Mouse (Mus musculus) common myeloid progenitor, adult 5-6 weeks (primary cell): ENCODE data around the gene Paqr5. TPM values are rescaled to one million over a fixed set of nuclear protein-coding genes. Genes with fewer than 3 reads are reported as not detected.

Experiments
- ATAC-seq: replicated peaks from 2 replicates; pipeline ENCODE4 v1.8.0; 2016; ENCODE audit warnings: low read depth, mild to moderate bottlenecking, moderate TSS enrichment, inconsistent platforms; ENCODE audit not compliant: poor library complexity, severe bottlenecking
- total RNA-seq: library from RNA; stranded (forward); fragments of 200-1000, 187-1606 nt; gene quantifications from 2 replicates; pipeline ENCODE4 v1.2.3, GENCODE M21; 2017

The Paqr5 gene
- total RNA-seq, 1 experiment from 2014 or later, result 2.4 TPM

- no peak for ATAC-seq
Observed at GRCm38 (mm10) chr9:62015504-62015903, 11.2 kb downstream of the Paqr5 start.

- ATAC-seq, result peak; percentile 62
Observed at GRCm38 (mm10) chr9:62013316-62014097, 13.1 kb downstream of the Paqr5 start.

DNA sequence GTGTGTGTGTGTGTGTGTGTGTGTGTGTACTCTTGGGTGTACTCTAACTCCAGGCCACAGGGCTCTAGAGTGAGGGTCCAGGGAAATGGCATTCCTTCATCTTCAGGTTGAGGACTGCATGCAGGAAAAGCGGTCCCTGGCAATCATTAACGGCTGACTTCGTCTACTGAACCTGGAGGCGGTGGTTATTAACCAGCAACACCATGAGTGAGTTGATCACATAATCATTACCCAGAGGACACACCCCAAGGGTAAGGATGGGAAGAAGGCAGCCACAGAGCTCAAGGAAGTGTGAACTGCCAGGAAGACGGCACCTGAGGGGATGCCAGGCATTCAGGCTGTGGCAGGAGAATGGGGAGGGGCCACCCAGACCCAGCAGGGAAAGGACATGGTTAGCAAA is 18.3 kb downstream of the Paqr5 start:
- ATAC-seq, result no peak

DNA sequence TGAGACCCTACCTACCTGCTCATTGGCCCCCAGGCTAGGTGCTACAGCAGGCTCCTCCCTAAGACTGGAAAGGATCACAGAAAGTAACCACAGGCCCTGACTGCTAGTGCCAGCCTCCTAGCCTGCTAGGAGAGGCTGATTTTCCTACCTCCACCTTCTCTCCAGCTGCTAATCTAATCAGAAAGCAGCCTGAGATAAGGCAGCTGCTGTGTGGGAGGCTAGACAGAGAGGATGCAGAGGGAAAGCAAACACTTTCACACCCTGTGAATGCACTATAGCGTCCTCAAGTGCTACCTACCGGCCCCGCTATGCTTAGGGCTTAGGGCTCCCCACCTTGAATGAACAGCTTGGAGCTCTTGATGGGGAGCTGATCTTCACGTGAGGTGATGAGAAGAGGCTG is 19.6 kb downstream of the Paqr5 start:
- ATAC-seq, result no peak

GRCm38 (mm10) chr9:62003611-62004010 is 23.0 kb downstream of the Paqr5 start:
- peak; percentile 59 for ATAC-seq

DNA sequence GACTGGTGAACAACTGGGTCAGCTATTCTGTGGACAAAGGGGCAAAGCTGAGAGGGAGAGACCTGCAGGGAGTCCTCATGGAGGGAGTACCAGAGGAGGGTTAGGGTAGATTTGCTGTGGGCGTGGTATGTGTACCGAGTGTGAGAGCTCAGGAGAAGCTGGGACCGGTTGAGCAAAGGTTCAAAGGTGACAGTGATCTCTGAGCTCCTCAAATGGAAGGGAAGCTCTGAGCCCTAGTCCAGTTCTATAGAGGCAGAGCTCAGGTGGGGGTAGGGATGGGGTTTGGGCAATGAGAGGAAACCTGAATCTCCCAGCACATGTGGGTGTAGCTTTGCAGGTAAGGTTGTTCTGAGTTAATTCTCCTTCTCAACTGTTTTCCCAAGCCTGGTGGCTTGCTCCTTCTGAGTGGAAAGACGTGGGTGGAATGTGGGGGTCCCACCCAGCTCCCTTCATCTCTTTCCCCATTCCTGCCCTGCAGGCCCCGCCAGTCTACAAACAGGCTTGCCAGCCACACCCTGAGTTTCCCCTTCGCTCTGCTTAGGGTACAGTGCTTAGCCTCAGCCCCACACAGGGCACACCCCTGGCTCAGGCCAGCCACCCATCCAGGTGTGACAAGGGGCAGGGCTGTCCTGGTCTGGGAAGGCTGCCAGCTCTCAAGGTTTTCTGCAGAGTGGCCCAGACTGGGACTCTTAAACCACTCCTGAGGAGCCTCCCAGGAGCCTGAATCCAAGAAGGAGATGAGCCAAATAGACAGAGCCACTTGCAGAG is 26.8 kb downstream of the Paqr5 start:
- ATAC-seq, result no peak

DNA sequence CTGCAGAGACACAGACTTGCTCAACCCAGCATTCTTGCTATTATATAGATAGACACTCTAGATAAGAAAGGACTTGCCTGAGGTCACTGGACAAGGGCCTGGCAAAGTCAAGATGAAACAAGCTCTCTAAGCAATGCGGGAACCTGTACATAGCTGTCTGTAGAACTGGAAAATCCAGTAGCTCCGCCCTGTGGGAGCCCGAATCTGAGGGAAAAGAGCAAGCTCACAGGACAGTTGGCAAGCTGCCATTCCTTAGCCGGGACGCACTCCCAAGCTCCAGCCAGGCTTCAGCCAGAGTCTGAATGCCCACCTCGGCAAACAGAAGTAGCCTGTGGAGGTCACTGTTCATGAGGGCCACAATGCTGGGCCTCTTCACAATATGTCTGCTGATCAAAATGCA is 28.8 kb downstream of the Paqr5 start:
- no peak for ATAC-seq

DNA sequence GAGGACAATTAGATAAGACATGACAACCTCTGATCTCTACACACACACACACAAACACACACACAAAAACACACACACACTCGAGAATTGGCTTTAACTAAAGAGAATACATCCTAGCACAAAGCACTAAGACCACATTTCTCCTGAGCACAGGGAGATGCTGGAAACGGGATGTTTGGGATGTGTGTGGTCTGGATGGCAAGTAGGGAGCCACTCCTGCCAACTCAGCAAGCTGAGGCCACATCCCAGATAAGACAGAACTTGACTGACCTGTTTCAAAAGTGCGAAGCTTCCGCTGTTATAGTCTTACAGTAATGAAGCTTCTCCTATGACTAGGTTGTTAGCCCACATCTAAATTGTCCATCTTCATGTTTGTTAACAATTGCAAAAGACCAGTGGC is 35.5 kb downstream of the Paqr5 start:
- no peak for ATAC-seq

DNA sequence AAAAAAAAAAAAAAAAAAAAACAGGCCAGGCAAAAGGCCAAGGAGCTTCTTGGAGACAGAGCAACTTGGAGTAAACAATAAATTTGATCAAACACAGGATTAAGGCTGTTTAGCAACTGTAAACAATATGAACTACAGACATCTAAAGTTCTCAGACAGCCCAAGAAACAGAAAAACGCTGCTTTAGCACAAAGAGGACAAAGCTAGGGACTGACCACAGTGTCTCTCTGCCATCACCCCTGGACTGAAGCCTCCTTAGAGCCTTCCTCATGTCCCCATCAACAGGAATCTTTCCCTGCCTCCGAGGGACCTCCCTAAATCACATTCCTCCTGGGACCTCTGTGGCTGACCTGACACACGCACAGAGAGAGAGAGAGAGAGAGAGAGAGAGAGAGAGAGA is 35.9 kb downstream of the Paqr5 start:
- no peak for ATAC-seq

DNA sequence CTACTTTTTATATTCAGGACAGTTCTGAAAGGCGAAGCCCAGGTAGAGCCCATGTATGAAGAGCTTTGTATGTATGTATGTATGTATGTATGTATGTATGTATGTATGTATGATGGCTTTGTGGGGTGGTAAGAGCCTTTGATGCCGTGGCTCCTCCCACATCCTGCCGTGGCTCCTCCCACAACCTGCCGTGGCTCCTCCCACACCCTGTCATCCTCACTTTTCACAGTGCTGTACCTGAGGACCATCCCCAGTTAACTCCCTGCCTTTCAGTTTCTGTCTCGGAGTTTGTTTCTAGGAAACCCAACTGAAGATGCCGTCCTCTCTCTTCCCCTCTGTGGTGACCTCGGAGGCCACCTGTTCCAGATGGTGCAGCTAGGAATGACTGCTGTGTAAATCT is 40.6 kb downstream of the Paqr5 start:
- ATAC-seq, result no peak

DNA sequence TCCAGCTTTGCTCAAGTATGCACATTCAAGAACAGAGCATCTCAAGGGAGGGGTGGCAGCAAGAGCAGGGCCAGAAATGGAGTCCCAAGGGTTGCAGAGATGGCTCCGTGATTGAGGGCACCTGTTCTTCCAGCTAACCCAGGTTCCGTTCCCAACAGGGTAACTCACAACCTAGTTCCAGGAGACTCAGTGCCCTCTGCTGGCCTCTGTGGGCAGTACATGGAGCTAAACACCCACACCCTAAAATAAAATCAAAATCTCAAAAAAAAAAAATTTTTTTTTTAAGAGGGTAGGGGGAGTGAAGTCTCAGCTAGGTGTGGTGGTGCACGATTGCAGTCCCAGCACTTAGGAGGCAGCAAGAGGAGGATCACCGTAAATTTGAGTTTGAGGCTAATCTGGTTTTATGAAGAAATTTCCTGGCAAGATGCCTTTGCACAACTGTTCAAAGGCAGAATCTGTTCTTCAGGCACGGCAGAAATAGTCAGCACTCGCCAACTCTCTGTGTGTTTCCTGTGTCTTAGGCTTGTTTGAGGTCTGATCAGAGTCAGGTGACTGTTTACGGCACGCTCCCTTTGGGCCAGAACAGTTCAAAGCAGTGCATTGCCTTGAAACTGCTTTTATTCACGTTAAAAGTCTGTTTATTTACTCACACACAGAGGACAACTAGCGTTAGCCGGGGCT is 41.3 kb downstream of the Paqr5 start:
- peak; percentile 61 for ATAC-seq

DNA sequence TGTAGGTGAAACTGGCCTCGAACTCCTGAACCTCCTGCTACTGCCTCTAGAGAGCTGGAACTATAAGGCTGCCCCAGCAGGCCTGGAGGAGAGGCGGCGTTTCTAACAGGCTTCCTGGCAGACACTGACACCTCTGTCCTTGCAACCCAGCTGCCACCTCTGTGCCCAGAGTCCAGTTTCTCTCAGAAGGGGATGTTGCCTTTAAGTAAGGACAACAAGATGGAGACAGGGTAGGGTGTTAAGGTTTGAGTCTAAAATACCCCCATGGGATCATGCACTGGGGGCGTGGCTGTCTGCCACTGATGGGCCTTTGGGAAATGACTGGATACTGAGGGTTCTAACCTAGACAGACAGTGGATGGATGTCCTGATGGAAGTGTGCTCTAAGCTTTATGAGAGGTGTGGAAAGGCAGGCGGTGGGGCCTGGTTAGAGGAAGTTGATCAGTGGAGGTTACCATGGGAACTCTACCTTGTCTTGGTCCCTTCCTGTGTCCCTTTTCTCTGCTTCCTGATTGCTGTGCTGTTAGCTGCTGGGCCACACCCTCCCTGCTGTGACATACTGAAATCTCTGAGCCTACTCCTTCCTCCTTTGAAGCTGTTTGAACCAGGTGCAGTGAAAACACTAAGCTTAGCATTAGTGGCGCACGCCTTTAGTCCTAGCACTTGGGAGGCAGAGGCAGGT is 43.6 kb downstream of the Paqr5 start:
- peak; percentile 77 for ATAC-seq

DNA sequence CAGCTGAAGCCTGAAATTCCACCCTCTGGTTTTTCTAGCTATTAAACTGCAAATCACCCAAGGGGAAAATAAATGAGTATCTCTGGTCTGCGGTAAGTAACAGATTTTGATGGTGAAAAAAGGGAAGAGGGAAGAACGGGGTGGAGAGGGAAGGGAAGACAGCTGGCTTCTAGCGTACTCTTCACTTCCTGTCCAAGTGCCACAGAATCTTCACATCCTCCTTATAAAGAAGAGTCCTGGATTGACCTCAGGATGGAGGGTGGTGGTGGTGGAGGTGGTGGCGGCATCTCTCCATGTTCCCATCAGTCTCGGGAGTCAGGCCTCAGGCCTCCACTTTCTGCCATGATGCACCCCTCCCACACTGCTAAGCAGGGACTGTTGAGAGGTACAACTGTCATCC is 44.8 kb downstream of the Paqr5 start:
- peak; percentile 47 for ATAC-seq

DNA sequence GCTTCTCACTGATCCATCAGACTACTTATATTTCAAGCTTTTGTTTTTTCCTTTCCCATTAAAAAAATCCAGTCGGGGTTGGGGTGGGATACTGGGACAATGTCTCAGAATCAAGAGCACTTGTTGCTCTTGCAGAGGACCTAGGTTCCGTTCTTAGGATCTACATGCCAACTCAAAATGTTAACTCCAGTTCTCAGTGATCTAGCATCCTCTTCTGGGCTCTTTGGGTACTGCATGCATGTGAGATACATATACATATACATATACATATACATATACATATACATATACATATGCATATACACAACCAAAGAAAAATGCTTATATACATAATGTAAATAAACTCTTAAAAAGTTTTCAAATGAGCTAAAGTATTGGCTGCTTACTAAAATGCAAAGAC is 46.7 kb downstream of the Paqr5 start:
- no peak for ATAC-seq

GRCm38 (mm10) chr9:61977258-61977945 is 49.3 kb downstream of the Paqr5 start:
- ATAC-seq, result 0 out of 2 replicates have a peak, but pooled peaks have one; percentile 34

DNA sequence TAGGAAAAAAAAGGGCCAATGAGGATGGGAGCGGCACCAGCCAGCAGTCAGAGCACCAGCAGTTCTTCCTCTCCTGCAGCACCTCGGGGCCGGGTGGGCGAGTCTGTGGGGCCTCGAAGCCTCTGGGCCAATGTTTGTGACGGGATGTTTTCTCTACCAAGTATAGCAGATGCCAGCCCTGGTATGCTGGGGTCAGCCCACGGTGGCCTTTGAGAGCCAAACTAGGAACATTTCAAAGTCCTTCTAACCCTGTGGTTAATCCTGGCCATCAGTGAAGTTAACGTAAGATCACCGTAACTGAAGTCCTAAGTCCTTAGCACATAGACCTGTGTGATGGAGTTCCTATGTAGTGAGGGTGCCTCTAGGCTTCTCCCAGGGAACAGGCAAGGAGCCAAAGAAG is 54.6 kb downstream of the Paqr5 start:
- ATAC-seq, result no peak

DNA sequence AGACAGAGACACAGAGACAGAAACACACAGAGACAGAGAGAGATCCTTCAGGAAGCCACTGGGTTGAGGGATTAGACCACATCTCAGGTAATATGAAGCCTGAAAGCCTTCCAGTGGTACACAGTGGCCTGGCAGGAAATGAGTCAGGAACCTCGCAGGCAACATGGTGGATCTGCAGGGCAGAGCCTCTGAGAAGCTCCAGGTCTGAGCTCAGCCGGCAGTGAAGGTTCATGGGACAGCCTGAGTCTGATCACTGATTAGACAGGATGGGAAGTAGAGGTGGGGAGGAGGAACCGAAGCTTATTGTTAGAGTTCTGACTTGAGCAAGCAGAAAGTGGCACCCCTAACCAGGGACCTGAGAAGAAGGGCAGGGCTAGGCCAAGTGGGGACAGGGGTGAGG is 55.6 kb downstream of the Paqr5 start:
- ATAC-seq, result peak; percentile 59

GRCm38 (mm10) chr9:61967357-61967756 is 59.3 kb downstream of the Paqr5 start:
- no peak for ATAC-seq

- no peak for ATAC-seq
Observed at GRCm38 (mm10) chr9:61965987-61966386, 60.7 kb downstream of the Paqr5 start.

DNA sequence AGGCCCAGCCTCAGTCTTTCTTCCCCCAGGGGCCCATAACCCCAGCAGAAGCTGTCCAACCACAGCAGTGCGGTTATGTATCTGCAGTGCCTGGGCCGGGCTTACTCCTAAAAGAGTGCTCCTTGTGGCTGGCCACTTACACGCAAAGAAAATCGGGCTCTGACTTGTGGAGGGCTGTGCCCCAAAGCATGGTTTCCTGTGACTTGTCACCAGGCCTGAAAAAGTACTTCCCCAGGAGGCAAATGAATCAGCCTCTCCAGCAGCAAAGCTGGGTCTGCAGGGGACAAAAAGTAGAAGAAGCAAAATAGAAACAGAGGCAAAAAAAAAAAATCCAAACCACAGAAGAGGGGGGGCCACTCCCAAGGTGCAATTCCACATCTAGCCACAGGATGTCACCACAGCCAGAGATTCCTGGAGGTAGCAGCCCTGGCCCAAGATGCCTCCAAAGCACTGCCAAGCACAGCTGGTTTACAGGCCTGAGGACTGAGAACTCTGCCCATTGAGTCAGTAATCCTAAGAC is 61.2 kb downstream of the Paqr5 start:
- ATAC-seq, result peak; percentile 75
